Mouse (Mus musculus): Measurements from ENCODE around the gene Cx3cr1.

- TF ChIP-seq CTCF (IDR thresholded peaks at IDR 0.05; ENCODE audit: borderline replicate concordance, control insufficient read depth, extremely low read depth, insufficient read depth, low read length, poor library complexity) (no peak), POLR2A (IDR thresholded peaks at IDR 0.05; ENCODE audit: control insufficient read depth, extremely low read depth, insufficient read depth, low read length, poor library complexity) (no peak)
Observed at GRCm38 (mm10) chr9:119976704-119977556, 92.7 kb downstream of the Cx3cr1 start.
